Mouse (Mus musculus) heart, embryonic 12.5 days (tissue): ENCODE measurements around the gene Ceacam18. TPM values are rescaled to one million over a fixed set of nuclear protein-coding genes. Genes with fewer than 3 reads are reported as not detected.

Experiments
- polyA plus RNA-seq: library from polyadenylated mRNA; unstranded; fragments of >200 nt; fragmentation: Nextera tagmentation; extraction: Ambion mirVana; gene quantifications from 2 replicates; pipeline ENCODE4 v1.2.1, GENCODE M21; 2016

Gene Ceacam18
- polyA plus RNA-seq, 1 experiment from 2014 or later: not detected

Other genes with a start within 250 kb of the Ceacam18 start
- gene Siglecg, start 226.5 kb upstream of the Ceacam18 start, polyA plus RNA-seq: not detected in 2 replicates
- 0.22 TPM in 1 of 2 replicates, not detected in the other for gene Lim2, start 207.0 kb upstream of the Ceacam18 start, polyA plus RNA-seq
- gene Nkg7, start 197.6 kb upstream of the Ceacam18 start, polyA plus RNA-seq: 0.27 TPM in 1 of 2 replicates, not detected in the other
- not detected in 2 replicates for gene Cldnd2, start 193.9 kb upstream of the Ceacam18 start, polyA plus RNA-seq
- gene Etfb, start 190.6 kb upstream of the Ceacam18 start, polyA plus RNA-seq: 460 and 473 TPM in 2 replicates
- 0.46 TPM in 1 of 2 replicates, not detected in the other for gene Gm45233, start 190.6 kb upstream of the Ceacam18 start, polyA plus RNA-seq
- 2.1 and 2.4 TPM in 2 replicates for gene Vsig10l, start 171.6 kb upstream of the Ceacam18 start, polyA plus RNA-seq
- 0.10 and 0.14 TPM in 2 replicates for gene Iglon5, start 144.6 kb upstream of the Ceacam18 start, polyA plus RNA-seq
- gene 4931406B18Rik, start 128.8 kb upstream of the Ceacam18 start, polyA plus RNA-seq: not detected in 2 replicates
- gene Cd33, start 90.3 kb upstream of the Ceacam18 start, polyA plus RNA-seq: 0.30 and 0.52 TPM in 2 replicates
- 1.5 TPM in 2 replicates for gene Zfp658, start 72.5 kb upstream of the Ceacam18 start, polyA plus RNA-seq
- gene Zfp719, start 55.1 kb upstream of the Ceacam18 start, polyA plus RNA-seq: 8.5 and 8.6 TPM in 2 replicates
- not detected in 2 replicates for gene Zfp819, start 27.5 kb upstream of the Ceacam18 start, polyA plus RNA-seq
- gene Siglece, start 25.5 kb downstream of the Ceacam18 start, polyA plus RNA-seq: 0.19 and 0.27 TPM in 2 replicates
- 7.0 TPM in 2 replicates for gene Ctu1, start 37.3 kb downstream of the Ceacam18 start, polyA plus RNA-seq
- gene Klk14, start 55.7 kb downstream of the Ceacam18 start, polyA plus RNA-seq: not detected in 2 replicates
- gene Klk13, start 77.9 kb downstream of the Ceacam18 start, polyA plus RNA-seq: 0.13 and 0.24 TPM in 2 replicates
- not detected in 2 replicates for gene Klk12, start 134.2 kb downstream of the Ceacam18 start, polyA plus RNA-seq
- not detected in 2 replicates for gene Klk11, start 139.9 kb downstream of the Ceacam18 start, polyA plus RNA-seq
- gene Klk10, start 146.3 kb downstream of the Ceacam18 start, polyA plus RNA-seq: 0.23 TPM in 1 of 2 replicates, not detected in the other
- not detected in 2 replicates for gene Klk9, start 157.2 kb downstream of the Ceacam18 start, polyA plus RNA-seq
- gene Klk8, start 162.9 kb downstream of the Ceacam18 start, polyA plus RNA-seq: 24.4 and 25.0 TPM in 2 replicates
- gene Klk7, start 176.6 kb downstream of the Ceacam18 start, polyA plus RNA-seq: 0.26 TPM in 1 of 2 replicates, not detected in the other
- not detected in 2 replicates for gene Klk6, start 189.8 kb downstream of the Ceacam18 start, polyA plus RNA-seq
- not detected in 2 replicates for gene Klk5, start 207.3 kb downstream of the Ceacam18 start, polyA plus RNA-seq
- 0.18 TPM in 1 of 2 replicates, not detected in the other for gene Klk4, start 246.5 kb downstream of the Ceacam18 start, polyA plus RNA-seq